Mouse (Mus musculus): Measurements from ENCODE around the gene Notch2. TPM values are rescaled to one million over a fixed set of nuclear protein-coding genes. Genes with fewer than 3 reads are reported as not detected.

Notch2 gene
- polyA plus RNA-seq, 1 experiment = 15.6 TPM

GRCm38 (mm10) chr3:98149881-98150280, 136.6 kb downstream of the Notch2 start:
- Histone ChIP-seq H3K27me3 (ENCODE audit: control insufficient read depth, insufficient read depth, insufficient read length) (no peaks in the 10 kb centered on the region), H3K36me3 (ENCODE audit: control insufficient read depth, insufficient read depth) (peaks cover 48% of the 10 kb centered on the region), H3K79me2 (ENCODE audit: control insufficient read depth, insufficient read depth) (no peaks in the 10 kb centered on the region), H3K79me3 (ENCODE audit: low read depth) (no peaks in the 10 kb centered on the region), H3K4me3 (ENCODE audit: insufficient read depth, poor library complexity, severe bottlenecking) (no peak overlapping the region), H3ac (ENCODE audit: control insufficient read depth, insufficient read length, low read depth) (no peak overlapping the region)
- TF ChIP-seq MYOD1 (IDR thresholded peaks at IDR 0.05; ENCODE audit: control insufficient read depth, insufficient read length, low read depth) = no peak
- TF ChIP-seq CEBPB (IDR thresholded peaks at IDR 0.05; ENCODE audit: low read depth) = no peak
- TF ChIP-seq MYOG (IDR thresholded peaks at IDR 0.05; ENCODE audit: control insufficient read depth, extremely low read depth, insufficient read length) = no peak
- no peak for TF ChIP-seq CTCF (IDR thresholded peaks at IDR 0.05; ENCODE audit: control insufficient read depth, insufficient read depth, insufficient read length)
- no peak for TF ChIP-seq FOSL1 (IDR thresholded peaks at IDR 0.05; ENCODE audit: insufficient read depth, low read length, poor library complexity, severe bottlenecking)
- TF ChIP-seq MAX (IDR thresholded peaks at IDR 0.05) = no peak
- TF ChIP-seq USF1 (IDR thresholded peaks at IDR 0.05; ENCODE audit: low read depth) = no peak

GRCm38 (mm10) chr3:98151016-98151415, 137.7 kb downstream of the Notch2 start:
- peaks cover 39% of the 10 kb centered on the region for H3K36me3 ChIP-seq (ENCODE audit: control insufficient read depth, insufficient read depth)
- no peak overlapping the region for H3K4me3 ChIP-seq (ENCODE audit: insufficient read depth, poor library complexity, severe bottlenecking)
- no peaks in the 10 kb centered on the region for H3K79me2 ChIP-seq (ENCODE audit: control insufficient read depth, insufficient read depth)
- no peaks in the 10 kb centered on the region for H3K79me3 ChIP-seq (ENCODE audit: low read depth)
- H3ac ChIP-seq (ENCODE audit: control insufficient read depth, insufficient read length, low read depth) = no peak overlapping the region
- TF ChIP-seq MYOG (IDR thresholded peaks at IDR 0.05; ENCODE audit: control insufficient read depth, extremely low read depth, insufficient read length) (no peak), CTCF (IDR thresholded peaks at IDR 0.05; ENCODE audit: control insufficient read depth, insufficient read depth, insufficient read length) (no peak)
- H3K27me3 ChIP-seq (ENCODE audit: control insufficient read depth, insufficient read depth, insufficient read length) = no peaks in the 10 kb centered on the region

GRCm38 (mm10) chr3:98153460-98153859, 140.1 kb downstream of the Notch2 start:
- Histone ChIP-seq H3K79me2 (ENCODE audit: control insufficient read depth, insufficient read depth) (no peaks in the 10 kb centered on the region), H3ac (ENCODE audit: control insufficient read depth, insufficient read length, low read depth) (no peak overlapping the region), H3K27me3 (ENCODE audit: control insufficient read depth, insufficient read depth, insufficient read length) (no peaks in the 10 kb centered on the region), H3K79me3 (ENCODE audit: low read depth) (no peaks in the 10 kb centered on the region), H3K36me3 (ENCODE audit: control insufficient read depth, insufficient read depth) (peaks cover 14% of the 10 kb centered on the region), H3K4me3 (ENCODE audit: insufficient read depth, poor library complexity, severe bottlenecking) (no peak overlapping the region)
- no peak for TF ChIP-seq FOSL1 (IDR thresholded peaks at IDR 0.05; ENCODE audit: insufficient read depth, low read length, poor library complexity, severe bottlenecking)

- TF ChIP-seq USF1 (IDR thresholded peaks at IDR 0.05; ENCODE audit: low read depth) (no peak), CTCF (IDR thresholded peaks at IDR 0.05; ENCODE audit: control insufficient read depth, insufficient read depth, insufficient read length) (no peak), MYOG (IDR thresholded peaks at IDR 0.05; ENCODE audit: control insufficient read depth, extremely low read depth, insufficient read length) (no peak), FOSL1 (IDR thresholded peaks at IDR 0.05; ENCODE audit: insufficient read depth, low read length, poor library complexity, severe bottlenecking) (no peak), MAX (IDR thresholded peaks at IDR 0.05) (no peak), CEBPB (IDR thresholded peaks at IDR 0.05; ENCODE audit: low read depth) (no peak), MYOD1 (IDR thresholded peaks at IDR 0.05; ENCODE audit: control insufficient read depth, insufficient read length, low read depth) (no peak)
- no peaks in the 10 kb centered on the region for H3K79me3 ChIP-seq (ENCODE audit: low read depth)
- H3ac ChIP-seq (ENCODE audit: control insufficient read depth, insufficient read length, low read depth) = no peak overlapping the region
Observed at GRCm38 (mm10) chr3:98156158-98156557, 142.8 kb downstream of the Notch2 start.

GRCm38 (mm10) chr3:98157073-98157472, 143.7 kb downstream of the Notch2 start:
- TF ChIP-seq MAX (IDR thresholded peaks at IDR 0.05) = no peak
- no peak for TF ChIP-seq MYOG (IDR thresholded peaks at IDR 0.05; ENCODE audit: control insufficient read depth, extremely low read depth, insufficient read length)
- TF ChIP-seq FOSL1 (IDR thresholded peaks at IDR 0.05; ENCODE audit: insufficient read depth, low read length, poor library complexity, severe bottlenecking) = no peak
- TF ChIP-seq MYOD1 (IDR thresholded peaks at IDR 0.05; ENCODE audit: control insufficient read depth, insufficient read length, low read depth) = no peak
- no peak for TF ChIP-seq CTCF (IDR thresholded peaks at IDR 0.05; ENCODE audit: control insufficient read depth, insufficient read depth, insufficient read length)
- TF ChIP-seq CEBPB (IDR thresholded peaks at IDR 0.05; ENCODE audit: low read depth) = no peak
- no peak for TF ChIP-seq USF1 (IDR thresholded peaks at IDR 0.05; ENCODE audit: low read depth)
- no peaks in the 10 kb centered on the region for H3K36me3 ChIP-seq (ENCODE audit: control insufficient read depth, insufficient read depth)

More at GRCm38 (mm10) chr3:98156158-98156557, 142.8 kb downstream of the Notch2 start:
- no peaks in the 10 kb centered on the region for H3K79me2 ChIP-seq (ENCODE audit: control insufficient read depth, insufficient read depth)
- H3K36me3 ChIP-seq (ENCODE audit: control insufficient read depth, insufficient read depth) = no peaks in the 10 kb centered on the region
- H3K4me3 ChIP-seq (ENCODE audit: insufficient read depth, poor library complexity, severe bottlenecking) = no peak overlapping the region
- H3K27me3 ChIP-seq (ENCODE audit: control insufficient read depth, insufficient read depth, insufficient read length) = no peaks in the 10 kb centered on the region

GRCm38 (mm10) chr3:98157585-98157984, 144.3 kb downstream of the Notch2 start:
- no peaks in the 10 kb centered on the region for H3K79me2 ChIP-seq (ENCODE audit: control insufficient read depth, insufficient read depth)
- no peak for TF ChIP-seq CEBPB (IDR thresholded peaks at IDR 0.05; ENCODE audit: low read depth)
- TF ChIP-seq MAX (IDR thresholded peaks at IDR 0.05) = no peak
- no peak for TF ChIP-seq MYOG (IDR thresholded peaks at IDR 0.05; ENCODE audit: control insufficient read depth, extremely low read depth, insufficient read length)
- no peak for TF ChIP-seq MYOD1 (IDR thresholded peaks at IDR 0.05; ENCODE audit: control insufficient read depth, insufficient read length, low read depth)
- no peak for TF ChIP-seq FOSL1 (IDR thresholded peaks at IDR 0.05; ENCODE audit: insufficient read depth, low read length, poor library complexity, severe bottlenecking)
- TF ChIP-seq CTCF (IDR thresholded peaks at IDR 0.05; ENCODE audit: control insufficient read depth, insufficient read depth, insufficient read length) = no peak
- TF ChIP-seq USF1 (IDR thresholded peaks at IDR 0.05; ENCODE audit: low read depth) = no peak
- peaks cover under 1% of the 10 kb centered on the region for H3K27me3 ChIP-seq (ENCODE audit: control insufficient read depth, insufficient read depth, insufficient read length)
- H3K4me3 ChIP-seq (ENCODE audit: insufficient read depth, poor library complexity, severe bottlenecking) = no peak overlapping the region
- H3K36me3 ChIP-seq (ENCODE audit: control insufficient read depth, insufficient read depth) = no peaks in the 10 kb centered on the region
- no peaks in the 10 kb centered on the region for H3K79me3 ChIP-seq (ENCODE audit: low read depth)
- no peak overlapping the region for H3ac ChIP-seq (ENCODE audit: control insufficient read depth, insufficient read length, low read depth)

More at GRCm38 (mm10) chr3:98157073-98157472, 143.7 kb downstream of the Notch2 start:
- Histone ChIP-seq H3K79me2 (ENCODE audit: control insufficient read depth, insufficient read depth) (no peaks in the 10 kb centered on the region), H3K79me3 (ENCODE audit: low read depth) (no peaks in the 10 kb centered on the region), H3ac (ENCODE audit: control insufficient read depth, insufficient read length, low read depth) (no peak overlapping the region), H3K27me3 (ENCODE audit: control insufficient read depth, insufficient read depth, insufficient read length) (no peaks in the 10 kb centered on the region), H3K4me3 (ENCODE audit: insufficient read depth, poor library complexity, severe bottlenecking) (no peak overlapping the region)
